ENCODE assay signal across 8 mouse cellular contexts in genomic region chr1:86669552-86670273, GRCm38 (mm10). TPM values are rescaled to one million over a fixed set of nuclear protein-coding genes. Genes with fewer than 3 reads are reported as not detected.
DNase-seq lines count a peak whose midpoint lies in the region; ATAC-seq and TF ChIP-seq lines count a peak whose summit lies in the region.

No protein-coding gene starts in this region.

- no peaks in the 10 kb centered on the region for H3K36me3 ChIP-seq in thymus, adult 2 months (ENCODE audit: control insufficient read depth, insufficient read depth, low read length)
- H3K36me3 ChIP-seq in embryonic facial prominence, embryonic 15.5 days = no peaks in the 10 kb centered on the region
- no peaks in the 10 kb centered on the region for H3K36me3 ChIP-seq in midbrain, embryonic 12.5 days
- H3K36me3 ChIP-seq in splenic B cell, adult 2 months (ENCODE audit: control insufficient read depth, insufficient read depth, low read length, poor library complexity, severe bottlenecking) = no peaks in the 10 kb centered on the region

- H3K4me1 ChIP-seq in thymus, adult 2 months (replicated peaks; ENCODE audit: control insufficient read depth, insufficient read depth, low read length) = peaks cover 10% of the 10 kb centered on the region; the same call in 1 of the 2 replicates
- H3K4me1 ChIP-seq in embryonic facial prominence, embryonic 15.5 days = peaks cover 21% of the 10 kb centered on the region
- peaks cover 11% of the 10 kb centered on the region for H3K4me1 ChIP-seq in midbrain, embryonic 12.5 days

- H3K27ac ChIP-seq in thymus, adult 2 months (ENCODE audit: control insufficient read depth, insufficient read depth, low read length) = no peak overlapping the region
- H3K27ac ChIP-seq in embryonic facial prominence, embryonic 15.5 days (replicated peaks) = no peak overlapping the region
- H3K27ac ChIP-seq in midbrain, embryonic 12.5 days (replicated peaks) = no peak overlapping the region

- H3K4me3 ChIP-seq in thymus, adult 2 months (ENCODE audit: control insufficient read depth, insufficient read depth, low read length) = peak overlapping the region; percentile 25
- H3K4me3 ChIP-seq in embryonic facial prominence, embryonic 15.5 days (replicated peaks) = peak overlapping the region; percentile 59
- H3K4me3 ChIP-seq in midbrain, embryonic 12.5 days = peak overlapping the region; percentile 58

- DNase-seq in thymus, adult 2 months = peak; percentile 6
- no peak for DNase-seq in thymus, adult 18-20 months
- peak; percentile 64 for DNase-seq in heart, adult 8-10 months (ENCODE audit: low spot score)
- peak; percentile 71 for DNase-seq in kidney, adult 18-20 months
- DNase-seq in left cerebral cortex, postnatal 4 days = peak; percentile 74
- peak; percentile 50 for DNase-seq in splenic B cell, adult 2 months (ENCODE audit: low read depth, low spot score)

- peak; percentile 1 for ATAC-seq in embryonic facial prominence, embryonic 15.5 days (ENCODE audit: insufficient number of reproducible peaks, low FRiP score, low TSS enrichment, low read depth)
- peak; percentile 71 for ATAC-seq in midbrain, embryonic 12.5 days (ENCODE audit: low FRiP score, low read depth)

- no peak for TF ChIP-seq POLR2A in thymus, adult 2 months (IDR thresholded peaks at IDR 0.05; ENCODE audit: control insufficient read depth, extremely low read depth, insufficient read depth, low read length, poor library complexity)

- 3% methylated on average over 44 of the region's 44 CpGs for WGBS in thymus, adult 2 months
- 2% methylated on average over 44 of the region's 44 CpGs for WGBS in embryonic facial prominence, embryonic 15.5 days
- WGBS in midbrain, embryonic 12.5 days = under 1% methylated on average over 44 of the region's 44 CpGs

- no peaks in the 10 kb centered on the region for H3K9me3 ChIP-seq in embryonic facial prominence, embryonic 15.5 days (replicated peaks)
- H3K9me3 ChIP-seq in midbrain, embryonic 12.5 days = no peaks in the 10 kb centered on the region

- intact Hi-C loops in left cerebral cortex, postnatal 4 days (cut with DNase I) = loop anchor here (2.0 to 10.0 kb wide), 3 partner anchors 185 to 515 kb away; partner anchors contain the start of gene Prss56

- peak overlapping the region; percentile 100 for H3K4me2 ChIP-seq in embryonic facial prominence, embryonic 15.5 days (replicated peaks)
- H3K4me2 ChIP-seq in midbrain, embryonic 12.5 days (replicated peaks) = peak overlapping the region; percentile 92

- peak; percentile 38; the same call in 1 of the 2 replicates for TF ChIP-seq CTCF in thymus, adult 2 months (IDR thresholded peaks at IDR 0.05; ENCODE audit: borderline replicate concordance, control insufficient read depth, extremely low read depth, insufficient read depth, low read length, poor library complexity)

- peak overlapping the region; percentile 31; the same call in 1 of the 2 replicates for H3K9ac ChIP-seq in embryonic facial prominence, embryonic 15.5 days
- H3K9ac ChIP-seq in midbrain, embryonic 12.5 days (replicated peaks) = peak overlapping the region; percentile 67

- peaks cover 5% of the 10 kb centered on the region; the same call in 1 of the 2 replicates for H3K27me3 ChIP-seq in thymus, adult 2 months (ENCODE audit: control insufficient read depth, insufficient read depth, low read length)
- peaks cover 46% of the 10 kb centered on the region for H3K27me3 ChIP-seq in embryonic facial prominence, embryonic 15.5 days
- H3K27me3 ChIP-seq in midbrain, embryonic 12.5 days = peaks cover 65% of the 10 kb centered on the region
- no peaks in the 10 kb centered on the region for H3K27me3 ChIP-seq in splenic B cell, adult 2 months (ENCODE audit: control insufficient read depth, insufficient read depth, low read length, poor library complexity, severe bottlenecking)

RNA-seq across cellular contexts. Expression of gene Nppc, which starts 0.7 kb away (rescaled TPM):
- polyA plus RNA-seq in thymus, adult 2 months (2012; rRNA removed) = 0.89 and 1.2 TPM in 2 replicates
- polyA plus RNA-seq in embryonic facial prominence, embryonic 15.5 days (2015; fragmentation: Nextera tagmentation; extraction: Ambion mirVana) = 10.2 and 10.7 TPM in 2 replicates
- total RNA-seq in heart, adult 8-10 months (2022) = under 1 TPM in 3 of 4 experiments, not detected in 1; 0.31 to 0.44 (median 0.44) TPM
- 1 to 10 TPM; 7.3 to 7.6 TPM for total RNA-seq in left cerebral cortex, postnatal 4 days (2021)
- 1.2 and 1.3 TPM in 2 replicates for polyA plus RNA-seq in midbrain, embryonic 12.5 days (2016; fragmentation: Nextera tagmentation; extraction: Ambion mirVana)

RNA-seq across cellular contexts. Expression of gene Dis3l2, which starts 33.9 kb away (rescaled TPM):
- 19.8 and 21.8 TPM in 2 replicates for polyA plus RNA-seq in thymus, adult 2 months (2012; rRNA removed)
- 25.0 and 26.0 TPM in 2 replicates for polyA plus RNA-seq in embryonic facial prominence, embryonic 15.5 days (2015; fragmentation: Nextera tagmentation; extraction: Ambion mirVana)
- 10 to 100 TPM in 3 of 4 experiments, 1 to 10 TPM in 1; 9.5 to 12.4 (median 11.7) TPM for total RNA-seq in heart, adult 8-10 months (2022)
- 10 to 100 TPM; 37.5 to 38.6 TPM for total RNA-seq in left cerebral cortex, postnatal 4 days (2021)
- 37.8 and 40.9 TPM in 2 replicates for polyA plus RNA-seq in midbrain, embryonic 12.5 days (2016; fragmentation: Nextera tagmentation; extraction: Ambion mirVana)

Comparison
In these comparisons a context has a peak if more than half of its experiments do, and no peak if none do; other contexts are left out.
1. DNase-seq: peak in thymus, adult 2 months (single experiment), heart, adult 8-10 months (single experiment), kidney, adult 18-20 months (single experiment), left cerebral cortex, postnatal 4 days (single experiment) and splenic B cell, adult 2 months (single experiment); none in thymus, adult 18-20 months (0 of 2).
2. Peak in every context shown above with its lines, with median percentiles within 50 percentile points of each other: H3K4me3 ChIP-seq.